Mouse (Mus musculus) cerebellum, adult 11-12 months (tissue): ENCODE measurements at regions not wholly inside any gene's neighbourhood (a gene's known extent, or its start where the extent isn't known, plus 50 kb on each side); places are given as distances from the start of the nearest gene placed in this dataset.
"Not testable (repeated sequence)": the region's sequence is repeated elsewhere in the genome, so short reads cannot be mapped to it uniquely, and the experiment has no call there.

Experiments used
- DNase-seq: peaks from one replicate; pipeline ENCODE4 v3.0.0; 2022

DNA sequence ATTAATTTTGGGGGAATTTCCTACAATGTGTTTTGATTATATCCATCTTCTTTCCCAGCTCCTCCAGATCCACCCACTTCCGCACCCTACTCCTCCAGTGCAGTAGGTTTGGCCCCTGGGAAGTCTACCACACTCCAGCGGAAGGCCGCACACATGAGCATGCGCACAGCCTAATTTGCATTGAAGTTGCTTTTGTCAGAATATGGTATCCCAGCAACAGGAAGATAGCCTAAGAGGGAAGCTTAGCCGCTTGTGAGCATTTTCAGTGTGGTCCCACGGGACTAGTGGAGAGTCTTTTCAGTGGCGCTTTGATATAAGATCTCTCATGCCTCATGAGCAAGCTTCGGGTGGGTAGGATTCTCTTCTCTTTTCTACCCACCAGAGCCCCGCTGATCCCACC lies 455.6 kb downstream of the Cbln4 start:
- DNase-seq = no peak

DNA sequence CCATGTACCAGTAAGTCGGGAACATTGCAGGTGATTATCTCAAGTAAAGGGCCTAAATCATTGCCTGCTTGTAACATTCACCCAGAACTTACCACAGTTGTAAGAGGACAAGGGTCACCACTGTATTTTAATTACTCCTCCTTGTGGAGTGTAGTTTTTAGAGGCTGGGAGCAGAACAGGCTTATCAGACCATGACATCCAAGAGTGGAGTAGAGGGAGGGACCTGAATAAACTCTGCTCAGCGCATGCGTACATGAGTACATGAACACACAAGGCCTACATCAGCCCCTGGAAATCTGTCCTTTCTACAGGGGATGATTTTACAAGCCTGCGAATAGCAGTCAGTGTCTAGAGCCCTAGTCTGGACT lies 456.4 kb downstream of the Cbln4 start:
- DNase-seq = no peak

DNA sequence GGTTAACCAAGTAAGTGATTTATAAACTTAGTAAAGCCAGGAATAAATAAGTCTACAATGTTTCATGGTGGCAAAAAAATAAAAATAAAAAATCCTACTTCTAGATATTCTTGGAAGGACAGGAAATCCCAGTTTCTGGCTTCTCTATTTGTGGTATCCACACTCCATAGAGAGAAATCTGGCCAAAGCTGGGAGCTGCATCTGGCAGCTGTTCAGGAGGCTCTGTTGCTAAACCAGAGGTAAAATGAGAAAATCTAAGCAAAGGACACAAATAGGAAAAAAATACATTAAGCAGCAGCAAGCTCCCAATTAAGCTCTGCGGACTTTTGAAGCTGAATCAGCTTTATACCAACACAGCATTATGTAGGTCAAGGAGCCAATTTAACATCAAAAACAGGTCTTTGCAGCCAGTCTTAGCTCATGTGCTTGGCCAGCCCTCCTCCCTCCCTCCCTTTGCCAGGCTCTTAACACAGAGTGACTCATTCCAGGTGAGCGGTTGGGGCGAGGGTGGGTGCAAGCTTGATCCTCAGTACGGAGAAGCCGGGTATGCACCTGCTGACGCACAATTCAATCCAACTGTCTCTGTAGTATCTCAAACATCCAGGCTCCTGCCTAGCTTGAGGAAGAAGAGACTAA lies 456.9 kb downstream of the Cbln4 start:
- no peak for DNase-seq

DNA sequence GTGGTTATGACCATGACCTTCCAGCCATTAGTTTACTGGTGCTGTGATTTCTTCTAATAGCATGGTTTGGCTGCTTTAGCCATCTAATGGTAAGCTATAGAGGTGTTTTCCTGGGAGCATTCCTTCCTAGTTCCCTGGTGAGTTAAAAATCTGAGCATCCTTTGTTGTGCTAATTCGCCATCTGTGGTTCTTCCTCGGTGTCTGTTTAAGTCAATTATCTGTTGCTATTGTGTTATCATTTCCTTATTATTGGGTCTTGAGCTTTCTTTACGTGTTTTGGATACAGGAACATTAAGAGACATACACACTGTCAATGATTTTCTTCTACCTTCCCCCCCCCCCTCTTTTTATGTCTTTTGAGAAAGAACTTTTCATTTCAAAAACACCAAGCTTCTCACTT lies 468.9 kb downstream of the Cbln4 start:
- DNase-seq = no peak

DNA sequence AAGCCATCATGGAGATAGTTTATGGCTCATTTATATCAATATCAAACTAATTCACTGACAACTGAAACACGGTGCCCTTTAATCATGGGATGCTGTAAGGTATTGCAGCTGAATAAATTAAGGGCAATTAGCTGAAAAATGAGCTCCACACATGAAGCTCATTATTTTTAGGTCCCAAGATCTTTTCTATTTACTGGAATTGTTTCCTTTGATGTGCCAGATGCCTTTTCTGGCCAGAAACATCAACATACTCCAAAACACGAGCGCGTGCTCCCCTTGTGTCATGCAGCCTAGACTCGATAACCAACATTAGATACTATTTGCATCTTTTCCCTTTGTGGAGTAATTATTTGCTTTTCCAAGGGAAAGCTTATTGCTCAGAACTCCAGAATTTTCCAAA lies 480.6 kb downstream of the Cbln4 start:
- no peak for DNase-seq

DNA sequence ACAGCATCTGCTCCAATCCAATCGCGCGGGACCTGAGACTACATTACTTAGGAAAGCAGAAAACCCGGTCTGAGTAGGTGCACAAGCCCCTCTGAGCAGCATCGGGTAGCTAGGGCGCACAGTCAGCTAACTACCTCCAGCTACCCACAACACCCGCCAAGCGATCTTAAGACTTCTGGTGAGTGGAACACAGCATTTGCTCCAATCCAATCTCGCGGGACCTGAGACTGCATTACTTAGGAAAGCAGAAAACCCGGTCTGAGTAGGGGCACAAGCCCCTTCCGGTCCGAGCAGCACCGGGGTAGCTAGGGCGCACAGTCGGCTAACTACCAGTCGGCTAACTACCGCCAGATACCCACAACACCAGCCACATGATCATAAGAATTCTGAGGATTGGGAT lies 500.5 kb downstream of the Cbln4 start:
- not testable (repeated sequence) for DNase-seq

DNA sequence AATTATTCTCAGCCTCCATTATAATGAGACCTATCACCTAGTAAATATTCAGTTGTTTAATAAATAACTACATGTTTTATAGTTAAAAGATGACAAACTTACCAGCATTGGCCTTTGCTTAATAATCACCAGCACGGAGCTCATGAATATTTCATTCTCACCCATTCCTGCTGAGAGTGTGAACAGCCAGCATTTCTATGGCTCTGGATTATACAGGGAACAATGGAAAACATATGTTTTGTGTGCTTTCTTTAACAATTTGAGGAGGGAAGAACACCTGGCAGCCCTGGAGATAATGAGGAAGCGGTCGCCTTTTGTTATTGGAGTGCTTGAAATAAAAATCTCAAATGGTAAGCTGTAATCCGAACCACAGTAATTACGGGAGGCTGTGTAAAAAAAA lies 528.4 kb downstream of the Cbln4 start:
- DNase-seq = no peak

DNA sequence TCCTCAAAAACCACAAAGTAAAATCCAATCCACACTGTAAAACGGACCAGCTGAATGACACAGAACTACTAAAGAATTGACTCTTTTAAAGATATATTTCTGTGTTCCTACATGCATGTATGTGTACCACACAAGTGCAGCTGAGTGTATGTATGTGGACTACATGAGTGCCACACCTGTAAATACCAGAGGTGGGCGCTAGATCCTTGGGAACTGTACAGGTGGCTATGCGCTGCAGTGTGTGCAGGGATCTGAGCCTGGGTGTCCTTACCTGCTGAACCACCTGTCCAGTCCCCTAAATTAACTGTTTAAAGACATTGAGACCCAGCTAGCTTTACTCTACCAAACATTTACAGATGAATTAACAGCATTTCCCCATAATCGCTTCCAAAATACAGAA lies 546.6 kb downstream of the Cbln4 start:
- no peak for DNase-seq

DNA sequence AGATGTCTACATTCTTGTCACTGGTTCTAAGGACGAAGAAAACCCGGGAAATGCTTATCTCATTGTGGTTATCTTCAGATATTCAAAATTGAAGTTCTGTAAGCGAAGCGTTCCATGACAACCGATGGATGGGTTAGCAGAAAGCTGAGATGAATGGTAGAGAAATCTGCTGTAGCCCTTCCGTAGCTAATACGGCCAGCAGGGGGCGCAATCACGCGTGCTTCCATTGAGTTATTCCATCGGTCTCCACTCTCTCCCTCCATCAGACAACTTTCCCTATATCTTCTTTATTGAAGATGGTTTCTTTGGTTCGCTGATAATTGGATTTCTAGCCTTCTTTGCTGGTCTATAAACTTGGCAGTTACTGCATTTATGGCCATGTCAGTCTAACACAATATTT lies 549.5 kb downstream of the Cbln4 start:
- no peak for DNase-seq

DNA sequence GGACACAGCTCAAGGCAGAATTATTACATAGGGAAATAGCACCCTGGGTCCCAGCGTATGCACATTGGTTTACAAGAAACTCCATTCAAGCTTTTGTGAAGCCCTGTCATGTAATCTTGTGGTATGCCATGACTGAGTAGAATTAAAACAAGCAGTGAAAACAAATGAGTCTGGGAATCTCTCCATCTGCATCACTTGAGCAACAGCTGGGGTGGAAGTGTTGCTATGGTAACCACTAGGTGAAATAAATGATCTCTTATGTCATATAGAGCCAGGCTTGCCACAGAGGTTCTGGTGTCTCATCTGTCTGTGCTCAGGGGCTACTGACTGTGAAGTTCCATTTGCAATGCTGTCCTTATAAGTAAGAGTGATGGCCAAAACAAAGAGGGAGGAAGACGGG lies 556.0 kb downstream of the Cbln4 start:
- no peak for DNase-seq

DNA sequence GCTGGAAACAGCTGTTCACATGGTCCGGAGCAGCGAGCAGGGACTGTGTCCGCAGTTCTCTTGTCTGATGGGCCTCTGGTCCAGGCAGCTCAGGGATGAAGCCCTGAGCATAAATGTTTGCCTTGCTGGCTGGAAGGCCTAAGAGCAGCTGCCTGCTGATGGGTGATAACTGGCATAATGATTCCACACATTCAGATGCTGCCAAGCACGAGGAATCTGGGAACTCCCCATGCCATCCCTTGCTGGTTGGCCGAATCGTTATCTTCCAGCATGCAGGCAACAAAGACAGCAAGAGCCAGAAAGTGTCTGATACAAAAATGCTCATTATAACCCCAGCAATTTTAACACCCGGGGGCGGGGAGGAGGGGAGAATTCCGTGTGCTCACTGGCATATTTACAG lies 590.0 kb downstream of the Cbln4 start:
- no peak for DNase-seq

DNA sequence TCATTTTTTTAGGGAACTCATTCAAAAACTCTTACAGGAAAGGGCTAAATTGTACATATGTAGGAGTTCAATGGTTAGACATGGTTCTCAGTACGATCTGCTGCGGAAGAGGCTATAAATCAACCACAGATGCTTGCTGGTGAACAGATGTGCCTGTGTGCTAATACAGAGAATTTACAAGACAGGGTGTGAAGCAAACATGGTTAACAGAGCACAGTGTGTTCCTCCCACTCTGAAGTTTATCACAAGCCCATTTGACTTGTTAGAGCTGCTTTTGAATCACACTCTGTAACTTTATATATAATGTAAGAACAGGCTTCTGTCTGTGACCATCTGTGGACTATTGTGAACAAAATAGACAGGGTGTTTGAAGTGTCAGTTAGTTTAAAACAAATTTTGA lies 637.2 kb downstream of the Cbln4 start:
- no peak for DNase-seq

DNA sequence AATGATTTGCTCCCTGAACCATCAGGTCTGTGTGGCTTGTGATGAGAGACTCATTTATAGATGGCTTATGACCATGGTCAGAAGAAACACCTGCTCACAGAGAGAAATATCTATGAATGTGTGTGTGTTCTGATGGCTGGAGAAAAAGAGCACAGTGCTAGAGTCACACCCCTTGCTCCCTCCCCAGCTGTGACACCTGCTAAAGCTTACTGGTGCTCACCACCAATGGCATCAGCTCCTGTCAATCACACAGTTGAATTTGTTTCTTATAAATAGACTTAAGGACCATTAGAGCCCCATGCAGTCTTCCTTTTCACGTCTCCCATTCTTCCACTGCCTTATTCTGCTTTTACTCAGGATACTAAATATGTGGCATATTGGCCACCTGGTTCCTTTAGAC lies 654.3 kb downstream of the Cbln4 start:
- no peak for DNase-seq

DNA sequence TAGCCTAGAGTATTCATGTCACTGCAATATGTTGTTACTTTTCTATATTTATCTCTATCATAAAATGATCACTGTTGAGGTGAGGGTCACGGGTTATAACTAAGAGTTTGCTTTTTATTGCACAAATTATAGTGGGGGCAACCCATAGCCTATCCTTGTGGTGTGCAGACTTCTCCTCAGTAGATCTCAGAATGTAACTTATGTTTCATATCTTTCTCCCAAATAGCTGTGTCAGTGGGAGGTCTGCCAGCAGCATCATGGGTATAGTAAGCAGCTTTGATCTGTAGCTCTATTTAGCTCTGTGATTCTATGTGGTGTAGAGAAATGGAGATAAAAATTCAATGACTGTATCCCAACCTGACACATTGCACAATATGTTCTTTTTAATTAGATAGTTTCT lies 641.9 kb downstream of the Dok5 start:
- DNase-seq = no peak

DNA sequence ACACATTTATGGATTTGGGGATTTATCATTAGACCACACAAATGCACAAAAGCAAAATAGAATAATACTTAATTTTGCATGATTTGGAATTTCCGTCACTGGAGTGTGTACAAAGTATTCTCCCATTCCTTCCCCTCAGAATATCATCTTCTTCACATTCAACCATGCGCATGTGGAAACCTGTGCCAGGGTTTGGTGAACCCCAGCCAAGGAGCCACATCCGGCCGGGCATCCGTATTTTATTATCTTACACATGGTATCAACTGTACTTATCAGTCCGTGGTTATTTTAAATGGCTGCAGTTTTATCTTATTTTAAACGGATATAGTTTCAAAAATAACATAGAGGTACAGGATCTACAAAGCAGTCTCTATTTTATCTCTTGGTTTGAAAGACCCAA lies 641.4 kb downstream of the Dok5 start:
- no peak for DNase-seq

DNA sequence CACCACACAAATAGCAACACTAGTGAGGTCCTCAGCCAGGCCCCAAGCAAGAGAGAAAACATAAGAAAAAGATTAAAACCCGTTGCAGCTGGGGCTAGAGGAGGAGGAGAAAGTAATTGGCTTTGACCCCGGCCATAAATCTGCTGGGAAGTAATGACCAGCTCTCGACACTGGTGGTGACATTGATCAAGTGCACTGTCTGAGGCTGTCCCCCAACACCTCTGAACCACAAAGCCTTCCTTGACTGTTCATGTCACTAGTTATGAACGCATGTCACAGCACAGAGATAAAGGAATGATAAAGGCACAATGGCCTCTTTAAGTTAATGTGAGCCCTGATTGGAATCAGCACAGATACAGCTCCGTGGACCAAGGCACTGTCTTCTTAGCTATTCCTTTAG lies 640.1 kb downstream of the Dok5 start:
- DNase-seq = no peak

DNA sequence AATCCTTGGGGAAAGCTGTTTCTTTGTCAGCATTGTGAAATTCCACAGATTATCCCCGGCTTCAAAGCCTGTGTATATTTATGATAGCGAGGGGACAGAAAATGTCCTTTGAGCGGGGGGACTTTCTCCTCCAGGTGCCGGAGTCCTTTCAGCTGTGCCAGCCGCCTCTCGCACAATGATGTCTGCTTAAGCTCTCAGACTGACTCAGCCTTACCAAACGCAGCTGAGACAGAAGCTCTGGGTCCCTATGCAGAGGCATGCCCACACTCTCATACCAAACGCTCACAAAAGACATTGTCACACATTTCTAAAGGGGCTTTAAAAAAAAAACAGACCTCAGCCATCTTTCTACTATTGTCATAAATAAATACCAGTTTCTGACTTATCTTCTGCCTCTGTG lies 633.9 kb downstream of the Dok5 start:
- DNase-seq = no peak

DNA sequence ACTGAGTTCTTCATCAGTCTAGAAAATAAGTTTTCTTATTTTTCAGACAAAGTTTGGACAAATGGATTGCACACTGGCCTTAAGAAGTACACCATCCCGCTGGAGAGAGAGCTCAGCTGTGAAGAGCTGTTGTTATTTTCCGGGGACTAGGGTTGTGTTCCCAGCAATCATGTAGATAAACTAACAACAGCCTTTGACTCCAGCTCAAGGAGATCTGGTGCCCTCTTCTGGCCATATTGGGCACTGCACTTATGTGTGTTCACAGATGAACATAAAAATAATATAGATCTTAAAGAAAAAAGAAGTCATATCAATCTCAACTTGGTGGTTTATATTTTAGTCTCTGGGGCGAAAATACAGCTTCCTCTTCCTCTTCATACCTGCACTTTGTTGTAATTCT lies 633.0 kb downstream of the Dok5 start:
- no peak for DNase-seq

DNA sequence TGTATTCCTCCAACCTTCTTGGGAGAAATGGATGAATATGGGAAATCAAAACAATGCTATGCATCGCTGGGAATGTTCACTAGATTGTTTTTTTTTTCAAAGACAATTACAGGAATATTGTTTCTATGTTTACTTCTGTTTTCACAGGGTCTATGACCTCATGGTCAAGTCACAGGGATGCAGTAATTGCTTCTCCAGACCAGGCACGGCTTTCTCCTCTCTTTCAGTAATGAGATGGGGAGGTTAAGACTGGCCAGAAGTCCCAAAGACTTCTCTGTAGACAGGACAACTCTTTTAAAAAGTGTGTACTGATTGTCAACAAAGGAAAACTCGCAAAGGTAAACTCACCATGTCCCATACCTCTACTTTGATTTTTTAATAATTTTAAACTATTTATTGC lies 631.8 kb downstream of the Dok5 start:
- DNase-seq = no peak

DNA sequence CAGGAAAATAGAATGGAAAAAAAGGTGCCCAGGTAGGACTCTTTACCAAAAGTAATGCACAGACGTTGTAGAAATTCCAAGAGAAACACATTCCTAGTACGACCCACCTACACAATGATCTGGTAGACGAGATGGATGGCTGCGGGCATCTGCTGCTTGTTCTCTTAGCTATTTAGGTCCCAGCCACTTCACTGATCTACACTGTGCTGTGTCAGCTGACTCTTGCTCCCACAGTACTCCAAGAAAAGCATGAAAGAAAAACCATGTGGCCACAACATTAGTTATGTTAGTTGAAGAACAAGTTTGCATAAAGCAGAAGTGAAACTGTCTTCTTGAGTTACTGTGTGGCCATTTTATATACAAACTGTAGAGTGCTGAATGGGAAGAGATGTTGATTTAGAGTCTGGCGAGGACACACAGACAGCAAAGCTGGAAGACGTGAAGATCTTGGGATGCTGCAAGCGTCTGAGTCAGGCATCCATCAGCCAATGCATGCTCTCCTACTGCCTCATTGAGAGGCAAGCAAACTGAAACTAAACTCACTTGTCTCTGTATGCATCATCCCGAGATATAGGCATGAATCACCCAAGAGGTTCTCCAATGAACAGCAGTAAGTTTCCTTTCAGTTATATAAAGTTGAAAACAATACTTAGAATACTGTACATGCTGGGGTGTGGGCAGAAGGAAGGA lies 626.6 kb downstream of the Dok5 start:
- DNase-seq = no peak

DNA sequence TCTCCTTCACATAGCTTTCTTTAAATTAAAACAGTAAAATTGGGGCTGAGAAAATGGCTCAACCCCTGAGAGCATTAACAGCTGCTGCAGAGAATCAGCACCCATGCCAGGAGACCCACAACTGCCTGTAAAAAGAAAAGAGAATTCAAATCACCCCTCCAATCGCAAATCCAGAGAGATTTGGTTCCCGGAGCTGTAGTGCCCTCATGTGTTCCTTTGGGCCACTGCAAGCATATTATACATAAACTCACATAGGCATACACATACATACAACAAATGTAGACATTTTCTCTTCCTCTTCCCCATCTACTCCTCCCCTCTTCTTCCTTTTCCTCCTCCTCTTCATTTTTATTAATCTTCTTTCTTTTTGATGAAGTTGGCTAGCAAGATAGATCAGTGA lies 616.5 kb downstream of the Dok5 start:
- no peak for DNase-seq

DNA sequence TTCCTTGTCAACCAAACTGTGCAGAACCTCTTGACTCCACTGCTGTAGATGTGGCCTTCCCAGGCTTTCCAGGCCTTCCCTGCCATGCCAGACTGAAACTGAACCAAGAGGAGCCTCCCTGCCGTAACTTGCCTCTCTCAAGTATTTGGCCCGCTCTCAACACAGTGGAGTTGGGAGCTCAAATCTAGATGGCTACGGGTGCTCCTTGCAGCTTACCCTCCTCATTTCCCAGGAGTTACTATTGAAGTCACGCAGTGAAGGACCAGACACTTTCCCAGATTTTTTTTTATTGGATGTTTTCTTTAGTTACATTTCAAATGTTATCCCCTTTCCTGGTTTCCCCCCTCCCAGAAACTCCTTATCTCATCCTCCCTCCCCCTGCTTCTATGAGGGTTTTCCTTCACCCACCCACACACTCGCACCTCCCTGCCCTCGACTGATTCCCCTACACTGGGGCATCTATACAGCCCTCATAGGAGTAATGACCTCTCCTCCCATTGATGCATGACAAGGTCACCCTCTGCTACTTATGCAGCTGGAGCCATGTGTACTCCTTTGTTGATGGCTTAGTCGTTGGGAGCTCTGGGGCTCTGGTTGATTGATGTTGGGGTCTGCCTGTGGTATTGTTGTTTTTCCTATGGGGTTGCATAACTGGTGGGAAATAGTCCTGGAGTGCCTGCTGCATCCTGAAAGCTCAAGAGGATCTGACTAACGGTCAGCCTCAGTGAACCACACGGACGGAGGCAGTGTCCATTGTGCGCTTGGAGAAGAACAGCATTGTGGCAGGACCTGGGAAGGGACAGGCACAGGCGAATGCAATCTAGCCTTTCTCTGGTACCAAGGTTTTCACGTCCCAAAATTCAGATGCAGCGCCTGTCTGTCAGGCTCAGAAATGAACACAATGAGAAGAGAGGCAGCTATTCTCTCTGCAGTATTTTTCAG lies 602.5 kb downstream of the Dok5 start:
- no peak for DNase-seq

DNA sequence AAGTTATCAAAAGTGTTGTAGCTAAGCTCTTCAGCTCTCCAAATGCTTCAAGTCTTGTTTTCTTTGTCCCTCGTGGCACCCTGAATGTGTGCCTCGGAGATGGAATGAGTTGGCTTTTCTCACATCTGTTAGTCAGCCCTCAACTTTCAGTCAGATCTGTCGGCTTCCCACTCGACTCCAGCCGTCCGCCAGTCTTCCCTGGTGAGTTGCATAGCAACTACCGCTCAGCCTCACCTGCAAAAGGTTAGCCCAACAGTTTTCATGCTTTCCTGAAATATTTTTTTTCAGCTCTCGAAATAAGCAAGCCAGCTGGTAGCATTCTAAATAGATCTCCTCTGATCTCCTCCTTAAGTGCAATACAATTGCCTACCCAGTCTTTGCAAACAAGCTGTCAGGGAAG lies 601.2 kb downstream of the Dok5 start:
- DNase-seq = no peak

DNA sequence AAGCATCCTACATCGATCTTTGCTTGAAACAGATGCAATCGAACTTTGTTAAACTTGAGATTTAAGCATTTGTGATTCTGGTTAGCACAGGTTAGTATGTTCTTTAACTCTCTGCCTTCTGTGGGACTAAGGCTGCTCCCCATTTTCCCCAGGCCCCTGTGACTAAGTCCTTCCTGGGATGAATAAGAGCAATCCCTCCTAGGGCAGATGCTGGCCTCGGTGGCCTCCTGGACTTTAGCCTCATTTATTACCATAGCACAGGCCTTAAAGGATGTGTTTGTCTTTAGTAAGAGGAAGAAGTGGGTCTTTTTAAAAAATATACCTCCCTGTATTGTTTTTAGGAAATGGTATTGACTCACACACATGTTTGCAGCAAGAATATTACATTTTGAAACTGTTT lies 599.9 kb downstream of the Dok5 start:
- DNase-seq = no peak
